Mouse (Mus musculus) CD4-positive, CD25-positive, alpha-beta regulatory T cell, adult 4 months (primary cell): Measurements from ENCODE around the gene Gm4792. TPM values are rescaled to one million over a fixed set of nuclear protein-coding genes. Genes with fewer than 3 reads are reported as not detected.

Source experiments
- ATAC-seq: one replicate; pipeline ENCODE4 v1.8.0; 2017
- polyA plus RNA-seq, 2 experiments: library from polyadenylated mRNA; unstranded; fragments of 100-300 nt; shearing (Covaris generic); gene quantifications; one replicate each; pipeline ENCODE4 v1.2.1; 2017

The Gm4792 gene
- not detected for polyA plus RNA-seq

- ATAC-seq: no peak
Measured at GRCm38 (mm10) chr10:94298471-94298870, at the start of gene Gm4792. TSS of gene Gm4792 (minus strand) at chr10:94298703.

- no peak for ATAC-seq
Measured at GRCm38 (mm10) chr10:94347959-94348358, 49.5 kb upstream of the Gm4792 start.

GRCm38 (mm10) chr10:94347296-94347695 lies 48.8 kb upstream of the Gm4792 start:
- ATAC-seq: no peak

- no peak for ATAC-seq
Measured at GRCm38 (mm10) chr10:94346596-94346995, 48.1 kb upstream of the Gm4792 start.

- no peak for ATAC-seq
Measured at GRCm38 (mm10) chr10:94345509-94346252, 47.2 kb upstream of the Gm4792 start.

GRCm38 (mm10) chr10:94344631-94345417 lies 46.3 kb upstream of the Gm4792 start:
- no peak for ATAC-seq

GRCm38 (mm10) chr10:94343581-94343980 lies 45.1 kb upstream of the Gm4792 start:
- ATAC-seq: no peak

GRCm38 (mm10) chr10:94342256-94342655 lies 43.8 kb upstream of the Gm4792 start:
- no peak for ATAC-seq

- no peak for ATAC-seq
Measured at GRCm38 (mm10) chr10:94341501-94341900, 43.0 kb upstream of the Gm4792 start.

- ATAC-seq: no peak
Measured at GRCm38 (mm10) chr10:94336071-94336470, 37.6 kb upstream of the Gm4792 start.

GRCm38 (mm10) chr10:94335047-94335446 lies 36.5 kb upstream of the Gm4792 start:
- ATAC-seq: no peak

- no peak for ATAC-seq
Measured at GRCm38 (mm10) chr10:94333328-94333727, 34.8 kb upstream of the Gm4792 start.

- ATAC-seq: no peak
Measured at GRCm38 (mm10) chr10:94332358-94333137, 34.0 kb upstream of the Gm4792 start.

GRCm38 (mm10) chr10:94329962-94330361 lies 31.5 kb upstream of the Gm4792 start:
- ATAC-seq: no peak

GRCm38 (mm10) chr10:94318574-94318973 lies 20.1 kb upstream of the Gm4792 start:
- no peak for ATAC-seq

- ATAC-seq: no peak
Measured at GRCm38 (mm10) chr10:94313146-94313545, 14.6 kb upstream of the Gm4792 start.

- ATAC-seq: no peak
Measured at GRCm38 (mm10) chr10:94312007-94312715, 13.7 kb upstream of the Gm4792 start.

GRCm38 (mm10) chr10:94311511-94312006 lies 13.1 kb upstream of the Gm4792 start, which contains the start of gene Tmcc3:
TSS of gene Tmcc3 (plus strand) at chr10:94311949.
- no peak for ATAC-seq

GRCm38 (mm10) chr10:94310499-94311267 lies 12.2 kb upstream of the Gm4792 start:
- ATAC-seq: no peak

GRCm38 (mm10) chr10:94305526-94305925 lies 7.0 kb upstream of the Gm4792 start:
- no peak for ATAC-seq

GRCm38 (mm10) chr10:94304064-94304657 lies 5.7 kb upstream of the Gm4792 start:
- ATAC-seq: no peak
